Mouse (Mus musculus) bone marrow, adult 2 months (tissue): ENCODE measurements around the gene Rpap3. TPM values are rescaled to one million over a fixed set of nuclear protein-coding genes. Genes with fewer than 3 reads are reported as not detected.

Source experiments
- H3K27ac ChIP-seq: fragments of 200-500 bp; 2 replicates; pipeline ENCODE4 v1.5.1; 2012; ENCODE audit warnings: low read depth, mild to moderate bottlenecking, control low read depth, inconsistent platforms, low read length; ENCODE audit not compliant: control insufficient read depth, poor library complexity, insufficient read depth
- H3K4me1 ChIP-seq: fragments of 200-500 bp; 2 replicates; pipeline ENCODE4 v1.6.1; 2011; ENCODE audit warnings: low read length; ENCODE audit not compliant: control insufficient read depth, insufficient read depth
- H3K4me3 ChIP-seq: fragments of 200-500 bp; replicated peaks from 2 replicates; pipeline ENCODE3; 2011; ENCODE audit warnings: mild to moderate bottlenecking, low read depth, low read length, control low read depth; ENCODE audit not compliant: control insufficient read depth
- CTCF ChIP-seq: fragments of 200-500 bp; IDR thresholded peaks from 2 replicates; pipeline ENCODE4 v1.5.1; 2011; ENCODE audit warnings: low read length, control low read depth; ENCODE audit not compliant: control insufficient read depth, insufficient read depth
- POLR2A ChIP-seq: fragments of 200-500 bp; IDR thresholded peaks from 2 replicates; pipeline ENCODE4 v1.6.1; 2011; ENCODE audit warnings: low read depth, mild to moderate bottlenecking, control low read depth, low read length, borderline replicate concordance; ENCODE audit not compliant: control insufficient read depth
- WGBS: fragments of 180-500 bp; shearing (Covaris S2); methylation state at CpG from one replicate; pipeline ENCODE4 v1.1.7; 2018; 5-methylcytosine and 5-hydroxymethylcytosine counted together
- polyA plus RNA-seq: library from polyadenylated mRNA; stranded (reverse); fragments of >200 nt; gene quantifications from 2 replicates; pipeline ENCODE4 v1.2.4, GENCODE M21; 2011; ENCODE audit warnings: low replicate concordance; ENCODE audit not compliant: missing spikeins, insufficient read depth, insufficient read length

Gene Rpap3
- polyA plus RNA-seq, 1 experiment = 13.5 TPM

DNA sequence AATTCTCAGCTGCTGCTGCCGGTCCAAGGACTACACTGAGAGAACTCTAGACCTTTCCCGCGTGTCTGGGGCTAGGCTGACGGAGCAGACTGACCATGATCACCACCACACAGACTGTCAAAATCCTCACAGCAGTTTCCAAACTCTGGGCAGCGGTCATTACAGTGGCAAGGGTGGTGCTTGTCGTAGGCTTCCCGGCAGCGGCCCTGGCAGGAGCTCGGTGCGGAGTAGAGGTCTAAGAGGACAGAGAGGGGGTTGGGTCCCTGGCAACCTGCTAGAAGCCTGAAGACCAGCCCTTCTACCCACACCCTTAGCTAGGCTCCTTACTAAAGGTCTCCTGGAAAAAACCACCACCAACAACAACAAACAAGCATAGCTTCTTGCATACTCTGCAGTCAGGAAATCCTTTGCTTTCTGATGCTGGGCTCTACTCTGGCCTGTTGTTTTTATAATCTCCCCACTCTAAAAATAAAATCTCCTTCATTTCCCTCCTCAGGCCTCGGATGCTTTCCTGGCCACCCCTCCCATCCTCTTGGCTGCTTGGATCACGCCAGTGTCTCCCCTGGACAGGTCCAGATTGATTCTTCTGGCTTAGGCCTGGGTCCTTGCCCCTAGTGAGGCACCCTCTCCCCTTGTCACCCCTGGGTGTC is 14.5 kb upstream of the Rpap3 start:
- H3K27ac ChIP-seq = peak overlapping the region; percentile 78
- H3K4me1 ChIP-seq = peaks cover 4% of the 10 kb centered on the region; the same call in 1 of the 2 replicates
- TF ChIP-seq POLR2A (no peak), CTCF (no peak)
- no peak overlapping the region for H3K4me3 ChIP-seq
- WGBS = 83% methylated on average over 12 of the region's 12 CpGs

DNA sequence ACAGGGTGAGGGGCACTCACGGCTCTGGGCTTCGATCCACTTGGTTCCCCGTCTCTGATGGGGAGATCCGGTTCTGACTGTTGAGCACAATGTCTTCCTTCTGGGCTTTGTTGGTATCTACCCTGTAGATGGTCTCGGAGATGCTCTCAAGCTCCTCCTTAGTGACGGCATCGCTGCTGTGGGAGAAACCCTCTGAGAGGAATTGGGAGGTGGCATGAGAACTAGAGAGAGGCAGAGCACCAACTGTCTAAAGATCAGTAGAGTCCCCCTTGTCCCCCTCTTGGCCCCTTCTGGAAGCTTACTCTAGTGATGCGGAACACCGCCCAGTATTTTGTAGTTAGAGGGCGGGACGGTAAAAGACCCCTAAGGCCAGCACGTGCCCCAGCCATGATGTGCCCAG is 13.9 kb upstream of the Rpap3 start:
- peaks cover 2% of the 10 kb centered on the region; the same call in 1 of the 2 replicates for H3K4me1 ChIP-seq
- H3K4me3 ChIP-seq = no peak overlapping the region
- no peak overlapping the region for H3K27ac ChIP-seq
- no peak for TF ChIP-seq POLR2A
- TF ChIP-seq CTCF = no peak
- WGBS = 88% methylated on average over 12 of the region's 12 CpGs

DNA sequence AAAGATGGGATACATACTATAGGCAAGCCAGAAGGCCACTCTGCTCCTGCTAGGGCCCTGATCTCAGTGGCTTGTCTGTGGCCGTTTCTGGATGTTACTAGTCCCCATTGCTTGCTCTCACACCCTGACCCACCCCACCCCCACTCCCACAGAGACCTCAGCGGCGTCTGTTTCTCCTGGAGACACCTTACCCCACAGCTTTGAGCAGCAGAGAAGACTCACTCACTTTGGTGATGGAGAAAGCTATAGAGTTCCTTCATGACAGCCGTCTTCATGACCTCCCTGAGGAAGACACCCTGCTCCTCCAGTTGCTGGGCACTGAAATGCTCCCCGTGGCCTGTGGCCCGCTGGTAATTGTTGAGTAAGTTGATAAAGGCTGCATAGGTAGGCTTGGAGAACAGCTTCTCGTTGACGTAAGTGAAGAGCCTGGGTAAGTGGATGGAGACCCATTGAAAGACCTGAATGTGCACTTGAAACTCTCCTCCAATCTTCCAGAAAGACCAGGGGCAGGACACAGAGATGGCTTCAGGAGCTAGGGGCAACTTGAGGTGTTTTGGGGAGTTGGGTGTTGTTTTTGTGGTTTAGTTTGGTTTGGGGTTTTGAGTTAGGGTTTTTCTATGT is 13.0 kb upstream of the Rpap3 start:
- no peak overlapping the region for H3K27ac ChIP-seq
- peaks cover 2% of the 10 kb centered on the region; the same call in 1 of the 2 replicates for H3K4me1 ChIP-seq
- TF ChIP-seq CTCF (no peak), POLR2A (no peak)
- H3K4me3 ChIP-seq = no peak overlapping the region
- 69% methylated on average over 8 of the region's 8 CpGs for WGBS

DNA sequence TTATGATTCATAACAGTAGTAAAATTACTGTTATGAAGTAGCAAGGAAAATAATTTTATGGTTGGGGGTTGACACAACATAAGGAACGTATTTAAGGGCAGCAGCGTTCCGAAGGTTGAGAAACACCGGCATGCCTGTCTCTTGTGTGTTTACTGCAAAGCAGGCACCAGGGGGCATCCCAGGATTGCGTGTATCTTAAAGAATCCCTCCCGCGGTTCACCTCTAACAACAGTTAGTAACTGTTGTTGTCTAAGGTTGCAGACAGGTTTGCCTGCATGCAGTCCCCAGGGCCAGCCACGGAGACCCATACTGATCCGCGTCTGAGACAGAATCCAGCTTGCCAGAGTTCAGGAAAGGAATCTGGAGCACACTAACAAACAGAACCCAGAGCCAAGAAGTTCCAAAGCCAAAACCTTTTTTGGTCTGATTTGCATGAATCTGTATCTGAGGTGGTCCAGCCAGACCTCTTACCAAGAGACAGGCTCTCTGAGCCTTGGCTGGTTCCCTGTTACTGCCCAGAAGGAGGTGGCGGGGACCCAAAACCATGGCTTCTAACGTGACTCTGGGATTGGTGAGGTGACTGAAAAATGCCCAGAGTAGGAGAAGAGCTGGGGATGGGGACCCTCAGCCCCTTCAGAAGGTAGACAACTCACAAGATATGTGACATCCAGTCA is 12.4 kb upstream of the Rpap3 start:
- no peak overlapping the region for H3K27ac ChIP-seq
- TF ChIP-seq CTCF = peak; percentile 81
- no peak for TF ChIP-seq POLR2A
- peaks cover 2% of the 10 kb centered on the region; the same call in 1 of the 2 replicates for H3K4me1 ChIP-seq
- no peak overlapping the region for H3K4me3 ChIP-seq
- 19% methylated on average over 12 of the region's 12 CpGs for WGBS

DNA sequence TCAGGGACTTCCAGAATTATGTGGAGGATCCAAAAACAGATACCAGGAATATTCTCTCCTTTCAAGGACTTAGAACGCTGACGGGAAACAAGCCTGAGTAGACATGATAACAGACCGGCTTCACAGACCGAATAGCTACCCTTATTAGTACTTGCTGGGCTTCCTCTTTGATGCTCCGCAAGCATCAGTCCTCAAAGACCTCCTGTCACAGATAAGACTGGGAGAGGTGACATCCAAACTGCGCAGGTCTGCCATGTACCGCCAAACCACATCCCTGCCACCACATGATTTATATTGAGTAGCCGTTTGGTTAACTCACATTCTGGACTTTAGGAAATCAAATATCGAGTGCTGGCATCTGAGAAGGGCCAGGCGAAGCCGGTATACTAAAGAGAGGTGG is 11.2 kb upstream of the Rpap3 start:
- Histone ChIP-seq H3K27ac (no peak overlapping the region), H3K4me3 (no peak overlapping the region), H3K4me1 (peaks cover 2% of the 10 kb centered on the region; the same call in 1 of the 2 replicates)
- WGBS = 74% methylated on average over 11 of the region's 11 CpGs
- TF ChIP-seq POLR2A (no peak), CTCF (no peak)

DNA sequence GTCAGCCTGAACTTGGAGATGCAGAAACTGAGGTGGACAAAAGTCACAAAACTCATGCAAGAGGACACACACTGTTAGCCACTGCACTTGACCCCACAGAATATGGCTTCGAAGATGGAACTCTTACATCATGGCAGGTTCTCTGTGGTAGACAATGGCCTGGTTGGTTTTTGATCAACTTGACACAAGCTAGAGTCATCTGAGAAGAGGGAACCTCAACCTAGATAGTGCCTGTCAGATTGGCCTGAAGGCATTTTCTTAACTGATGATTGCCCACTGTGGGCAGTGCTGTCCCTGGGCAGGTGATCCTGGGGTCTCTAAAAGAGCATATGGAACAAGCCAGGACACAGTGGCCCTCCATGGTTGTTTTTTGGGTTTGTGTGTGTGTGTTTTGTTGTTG is 10.1 kb upstream of the Rpap3 start:
- no peak overlapping the region for H3K4me3 ChIP-seq
- no peaks in the 10 kb centered on the region; the same call in 1 of the 2 replicates for H3K4me1 ChIP-seq
- H3K27ac ChIP-seq = no peak overlapping the region
- no peak for TF ChIP-seq POLR2A
- TF ChIP-seq CTCF = no peak
- WGBS = 82% methylated on average over 1 of the region's 1 CpGs

DNA sequence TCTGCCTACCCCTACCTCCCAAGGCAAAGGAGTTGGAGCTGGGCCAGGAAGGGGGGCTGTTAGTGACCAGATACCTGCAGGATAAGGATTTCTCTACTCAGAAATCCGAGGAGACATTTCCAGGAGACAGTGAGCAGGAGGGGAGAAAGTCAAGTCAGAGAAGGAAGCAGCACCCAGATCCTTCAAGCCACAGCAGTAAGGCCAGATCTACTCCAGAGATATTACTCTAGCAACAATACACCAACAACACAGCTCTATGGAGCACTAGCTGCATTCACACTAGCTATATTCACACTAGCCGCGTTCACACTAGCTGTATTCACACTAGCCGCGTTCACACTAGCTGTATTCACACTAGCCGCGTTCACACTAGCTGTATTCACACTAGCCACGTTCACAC is 9.5 kb upstream of the Rpap3 start:
- Histone ChIP-seq H3K4me3 (no peak overlapping the region), H3K4me1 (no peaks in the 10 kb centered on the region), H3K27ac (no peak overlapping the region)
- TF ChIP-seq CTCF (no peak), POLR2A (no peak)
- 84% methylated on average over 8 of the region's 8 CpGs for WGBS

DNA sequence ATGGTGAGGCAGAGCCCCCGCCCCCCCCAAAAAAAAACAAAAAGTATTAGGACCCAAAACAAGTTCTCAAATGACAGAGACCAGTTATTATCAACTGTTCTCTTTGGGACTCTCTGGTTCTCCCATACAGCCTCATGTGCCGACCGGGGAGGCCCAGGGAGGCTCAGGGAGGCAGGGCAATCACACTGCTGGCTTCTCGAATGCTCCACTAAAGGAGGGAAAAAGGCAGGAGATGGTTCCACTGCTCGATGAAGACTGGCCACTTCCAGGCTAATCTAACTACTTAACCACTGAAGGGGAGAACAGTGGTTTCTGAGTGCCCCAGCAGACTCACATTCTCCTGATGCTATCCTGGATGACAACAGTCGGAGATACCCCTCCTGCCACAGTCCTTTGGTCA is 6.9 kb upstream of the Rpap3 start:
- Histone ChIP-seq H3K27ac (no peak overlapping the region), H3K4me1 (no peaks in the 10 kb centered on the region), H3K4me3 (no peak overlapping the region)
- no peak for TF ChIP-seq POLR2A
- TF ChIP-seq CTCF = no peak
- 71% methylated on average over 6 of the region's 6 CpGs for WGBS
